Mouse (Mus musculus) liver, adult 2 months (tissue): ENCODE measurements around the gene Elovl5.

Experiments
- CTCF ChIP-seq: fragments of 200-500 bp; IDR thresholded peaks from 2 replicates; pipeline ENCODE4 v1.5.1; 2011; ENCODE audit warnings: low read depth, low read length, control low read depth
- POLR2A ChIP-seq: fragments of 200-500 bp; IDR thresholded peaks from 2 replicates; pipeline ENCODE4 v1.6.1; 2011; ENCODE audit warnings: low read length, control low read depth; ENCODE audit not compliant: insufficient read depth; ENCODE audit errors: extremely low read depth

DNA sequence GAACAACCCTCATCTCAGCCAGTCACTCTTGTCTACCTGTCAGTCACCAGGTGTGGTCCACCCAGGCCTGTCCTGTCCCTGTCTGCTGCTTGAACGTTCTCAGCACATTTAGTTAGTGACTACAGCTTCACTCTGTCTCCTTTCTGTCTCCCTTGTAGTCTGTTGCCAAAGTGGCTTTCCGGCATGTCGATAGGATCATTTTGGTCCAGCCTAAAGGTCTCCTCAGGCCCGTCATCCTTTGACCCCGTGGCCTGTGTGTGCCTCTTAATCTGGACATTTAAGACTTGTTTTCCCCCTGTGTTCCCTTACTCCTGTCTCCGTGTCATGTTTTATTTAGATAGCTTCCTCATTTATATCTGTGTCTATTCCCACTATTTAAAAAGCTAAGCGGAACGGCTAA is 9.0 kb downstream of the Elovl5 start:
- no peak for TF ChIP-seq CTCF
- TF ChIP-seq POLR2A: no peak
